Mouse (Mus musculus): Measurements from ENCODE around the gene Gm14190. TPM values are rescaled to one million over a fixed set of nuclear protein-coding genes. Genes with fewer than 3 reads are reported as not detected.
"Not testable (repeated sequence)": the region's sequence is repeated elsewhere in the genome, so short reads cannot be mapped to it uniquely, and the experiment has no call there.

The Gm14190 gene
- polyA plus RNA-seq, 1 experiment from 2014 or later, result not detected

GRCm38 (mm10) chr11:99644351-99644750 is 46.2 kb downstream of the Gm14190 start:
- Histone ChIP-seq H3K9ac (no peak overlapping the region), H3K27ac (no peak overlapping the region), H3K27me3 (no peaks in the 10 kb centered on the region), H3K4me3 (replicated peaks) (no peak overlapping the region), H3K4me2 (no peak overlapping the region), H3K36me3 (no peaks in the 10 kb centered on the region), H3K9me3 (replicated peaks) (no peaks in the 10 kb centered on the region), H3K4me1 (no peaks in the 10 kb centered on the region)
- WGBS, result 70% methylated on average over 3 of the region's 3 CpGs
- no peak for ATAC-seq (replicated peaks; ENCODE audit: low FRiP score)

GRCm38 (mm10) chr11:99643635-99644139 is 46.9 kb downstream of the Gm14190 start, which contains the start of gene Krtap4-7:
Krtap4-7 (minus strand) TSS chr11:99644089.
- ATAC-seq (replicated peaks; ENCODE audit: low FRiP score); H3K4me1 ChIP-seq; H3K36me3 ChIP-seq; H3K9ac ChIP-seq; H3K4me2 ChIP-seq; H3K27ac ChIP-seq; H3K27me3 ChIP-seq; H3K9me3 ChIP-seq (replicated peaks); H3K4me3 ChIP-seq (replicated peaks): not testable (repeated sequence)
- 74% methylated on average over 9 of the region's 9 CpGs for WGBS

DNA sequence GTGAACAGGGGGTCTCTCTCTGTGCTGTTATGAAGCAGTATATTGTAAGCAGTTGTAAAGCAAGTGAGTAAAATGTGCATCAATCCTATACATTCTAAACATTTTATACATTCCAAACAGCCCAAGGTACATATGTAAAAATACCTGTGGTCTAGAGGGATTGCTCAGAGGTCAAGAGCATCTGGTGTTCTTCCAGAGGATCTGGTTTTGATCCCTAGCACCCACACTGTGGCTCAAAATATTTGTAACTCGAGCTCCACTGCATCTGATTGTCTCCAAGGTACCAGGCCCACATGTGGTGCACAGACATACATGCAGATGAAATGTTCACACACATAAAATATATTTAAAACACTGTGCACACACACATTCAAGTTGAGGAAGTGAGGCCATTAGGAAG is 49.6 kb downstream of the Gm14190 start:
- Histone ChIP-seq H3K9me3 (replicated peaks) (no peaks in the 10 kb centered on the region), H3K4me2 (no peak overlapping the region), H3K4me1 (no peaks in the 10 kb centered on the region), H3K4me3 (replicated peaks) (no peak overlapping the region), H3K27ac (no peak overlapping the region), H3K27me3 (no peaks in the 10 kb centered on the region), H3K9ac (no peak overlapping the region), H3K36me3 (no peaks in the 10 kb centered on the region)
- ATAC-seq (replicated peaks; ENCODE audit: low FRiP score), result no peak
- 36% methylated on average over 1 of the region's 1 CpGs for WGBS

Other genes starting within 250 kb of the Gm14190 start
- 19.9 and 20.3 TPM in 2 replicates for gene Krt23, start 197.6 kb downstream of the Gm14190 start, polyA plus RNA-seq (2015; fragmentation: Nextera tagmentation; extraction: Ambion mirVana)
- gene Krt39, start 169.4 kb downstream of the Gm14190 start, polyA plus RNA-seq (2015; fragmentation: Nextera tagmentation; extraction: Ambion mirVana), result 0.32 and 0.43 TPM in 2 replicates
- gene Krt40, start 147.6 kb downstream of the Gm14190 start, polyA plus RNA-seq (2015; fragmentation: Nextera tagmentation; extraction: Ambion mirVana), result not detected in 2 replicates
- not detected in 2 replicates for gene Krtap3-3, start 139.9 kb downstream of the Gm14190 start, polyA plus RNA-seq (2015; fragmentation: Nextera tagmentation; extraction: Ambion mirVana)
- not detected in 2 replicates for gene Krtap3-2, start 133.9 kb downstream of the Gm14190 start, polyA plus RNA-seq (2015; fragmentation: Nextera tagmentation; extraction: Ambion mirVana)
- not detected in 2 replicates for gene Gm11939, start 131.3 kb downstream of the Gm14190 start, polyA plus RNA-seq (2015; fragmentation: Nextera tagmentation; extraction: Ambion mirVana)
- gene Krtap3-1, start 124.1 kb downstream of the Gm14190 start, polyA plus RNA-seq (2015; fragmentation: Nextera tagmentation; extraction: Ambion mirVana), result not detected in 2 replicates
- gene Krtap1-5, start 109.7 kb downstream of the Gm14190 start, polyA plus RNA-seq (2015; fragmentation: Nextera tagmentation; extraction: Ambion mirVana), result not detected in 2 replicates
- gene Krtap1-4, start 107.1 kb downstream of the Gm14190 start, polyA plus RNA-seq (2015; fragmentation: Nextera tagmentation; extraction: Ambion mirVana), result not detected in 2 replicates
- not detected in 2 replicates for gene Krtap1-3, start 99.4 kb downstream of the Gm14190 start, polyA plus RNA-seq (2015; fragmentation: Nextera tagmentation; extraction: Ambion mirVana)
- not detected in 2 replicates for gene Krtap9-3, start 92.6 kb downstream of the Gm14190 start, polyA plus RNA-seq (2015; fragmentation: Nextera tagmentation; extraction: Ambion mirVana)
- not detected in 2 replicates for gene Gm11938, start 87.4 kb downstream of the Gm14190 start, polyA plus RNA-seq (2015; fragmentation: Nextera tagmentation; extraction: Ambion mirVana)
- gene Gm11937, start 80.6 kb downstream of the Gm14190 start, polyA plus RNA-seq (2015; fragmentation: Nextera tagmentation; extraction: Ambion mirVana), result not detected in 2 replicates
- gene Krtap2-4, start 75.9 kb downstream of the Gm14190 start, polyA plus RNA-seq (2015; fragmentation: Nextera tagmentation; extraction: Ambion mirVana), result not detected in 2 replicates
- not detected in 2 replicates for gene Gm11562, start 70.3 kb downstream of the Gm14190 start, polyA plus RNA-seq (2015; fragmentation: Nextera tagmentation; extraction: Ambion mirVana)
- gene Krtap4-1, start 62.5 kb downstream of the Gm14190 start, polyA plus RNA-seq (2015; fragmentation: Nextera tagmentation; extraction: Ambion mirVana), result not detected in 2 replicates
- gene Krtap4-2, start 55.7 kb downstream of the Gm14190 start, polyA plus RNA-seq (2015; fragmentation: Nextera tagmentation; extraction: Ambion mirVana), result not detected in 2 replicates
- not detected in 2 replicates for gene Krtap4-7, start 46.7 kb downstream of the Gm14190 start, polyA plus RNA-seq (2015; fragmentation: Nextera tagmentation; extraction: Ambion mirVana)
- gene Gm11555, start 40.5 kb downstream of the Gm14190 start, polyA plus RNA-seq (2015; fragmentation: Nextera tagmentation; extraction: Ambion mirVana), result not detected in 2 replicates
- not detected in 2 replicates for gene Gm11563, start 31.8 kb downstream of the Gm14190 start, polyA plus RNA-seq (2015; fragmentation: Nextera tagmentation; extraction: Ambion mirVana)
- not detected in 2 replicates for gene Krtap4-6, start 24.8 kb downstream of the Gm14190 start, polyA plus RNA-seq (2015; fragmentation: Nextera tagmentation; extraction: Ambion mirVana)
- gene Gm14180, start 43.5 kb upstream of the Gm14190 start, polyA plus RNA-seq (2015; fragmentation: Nextera tagmentation; extraction: Ambion mirVana), result not detected in 2 replicates
- not detected in 2 replicates for gene Gm11595, start 82.2 kb upstream of the Gm14190 start, polyA plus RNA-seq (2015; fragmentation: Nextera tagmentation; extraction: Ambion mirVana)
- not detected in 2 replicates for gene Krtap4-8, start 90.0 kb upstream of the Gm14190 start, polyA plus RNA-seq (2015; fragmentation: Nextera tagmentation; extraction: Ambion mirVana)
- gene Krtap4-9, start 94.5 kb upstream of the Gm14190 start, polyA plus RNA-seq (2015; fragmentation: Nextera tagmentation; extraction: Ambion mirVana), result not detected in 2 replicates
- gene Gm11596, start 102.7 kb upstream of the Gm14190 start, polyA plus RNA-seq (2015; fragmentation: Nextera tagmentation; extraction: Ambion mirVana), result not detected in 2 replicates
- not detected in 2 replicates for gene Gm11569, start 108.2 kb upstream of the Gm14190 start, polyA plus RNA-seq (2015; fragmentation: Nextera tagmentation; extraction: Ambion mirVana)
- not detected in 2 replicates for gene Gm11554, start 113.7 kb upstream of the Gm14190 start, polyA plus RNA-seq (2015; fragmentation: Nextera tagmentation; extraction: Ambion mirVana)
- gene Krtap4-13, start 119.2 kb upstream of the Gm14190 start, polyA plus RNA-seq (2015; fragmentation: Nextera tagmentation; extraction: Ambion mirVana), result not detected in 2 replicates
- gene Gm11564, start 124.9 kb upstream of the Gm14190 start, polyA plus RNA-seq (2015; fragmentation: Nextera tagmentation; extraction: Ambion mirVana), result not detected in 2 replicates
- gene 2300003K06Rik, start 147.3 kb upstream of the Gm14190 start, polyA plus RNA-seq (2015; fragmentation: Nextera tagmentation; extraction: Ambion mirVana), result not detected in 2 replicates
- gene Krtap4-16, start 160.9 kb upstream of the Gm14190 start, polyA plus RNA-seq (2015; fragmentation: Nextera tagmentation; extraction: Ambion mirVana), result not detected in 2 replicates
- gene Gm11568, start 167.2 kb upstream of the Gm14190 start, polyA plus RNA-seq (2015; fragmentation: Nextera tagmentation; extraction: Ambion mirVana), result not detected in 2 replicates
- not detected in 2 replicates for gene Gm11559, start 173.7 kb upstream of the Gm14190 start, polyA plus RNA-seq (2015; fragmentation: Nextera tagmentation; extraction: Ambion mirVana)
- gene Krtap9-1, start 182.6 kb upstream of the Gm14190 start, polyA plus RNA-seq (2015; fragmentation: Nextera tagmentation; extraction: Ambion mirVana), result not detected in 2 replicates
- gene Gm11567, start 188.4 kb upstream of the Gm14190 start, polyA plus RNA-seq (2015; fragmentation: Nextera tagmentation; extraction: Ambion mirVana), result not detected in 2 replicates
- gene Krtap31-1, start 217.2 kb upstream of the Gm14190 start, polyA plus RNA-seq (2015; fragmentation: Nextera tagmentation; extraction: Ambion mirVana), result not detected in 2 replicates
- gene Gm11565, start 224.0 kb upstream of the Gm14190 start, polyA plus RNA-seq (2015; fragmentation: Nextera tagmentation; extraction: Ambion mirVana), result not detected in 2 replicates
- gene Krtap31-2, start 245.6 kb upstream of the Gm14190 start, polyA plus RNA-seq (2015; fragmentation: Nextera tagmentation; extraction: Ambion mirVana), result not detected in 2 replicates